Mouse (Mus musculus) thymus, adult 2 months (tissue): ENCODE results near the gene Asdurf.

Experiments
- CTCF ChIP-seq: fragments of 200-500 bp; IDR thresholded peaks from 2 replicates; pipeline ENCODE4 v1.5.1; 2012; ENCODE audit warnings: mild to moderate bottlenecking, control low read depth, low read length, moderate library complexity, borderline replicate concordance; ENCODE audit not compliant: control insufficient read depth, poor library complexity, insufficient read depth; ENCODE audit errors: extremely low read depth
- POLR2A ChIP-seq: fragments of 200-500 bp; IDR thresholded peaks from 2 replicates; pipeline ENCODE4 v1.6.1; 2012; ENCODE audit warnings: mild to moderate bottlenecking, low read length, control low read depth, moderate library complexity; ENCODE audit not compliant: control insufficient read depth, poor library complexity, insufficient read depth; ENCODE audit errors: extremely low read depth

- no peak for TF ChIP-seq CTCF
- TF ChIP-seq POLR2A = no peak
These were observed 27.5 kb downstream of the Asdurf start for GRCm38 (mm10) chr1:53324827-53325494.
